Mouse (Mus musculus) liver, embryonic 11.5 days (tissue): ENCODE measurements at regions not wholly inside any gene's neighbourhood (a gene's known extent, or its start where the extent isn't known, plus 50 kb on each side); places are given as distances from the start of the nearest gene placed in this dataset.

Experiments
- ATAC-seq: fragments of 200-750 bp; cut with Nextera tagmentation; replicated peaks from 2 replicates; pipeline ENCODE4 v1.8.0; 2017; ENCODE audit warnings: moderate number of reproducible peaks, mild to moderate bottlenecking, moderate TSS enrichment, moderate library complexity; ENCODE audit not compliant: low FRiP score
- DNase-seq: peaks from one replicate; pipeline ENCODE4 v3.0.0-alpha.2; 2017; ENCODE audit warnings: low spot score
- H3K27ac ChIP-seq: fragments of 300-500 bp; sonication (generic); 2 replicates; pipeline ENCODE4 v1.5.1; 2014; ENCODE audit warnings: mild to moderate bottlenecking, low read depth, low read length, control low read depth
- H3K27me3 ChIP-seq: fragments of 300-500 bp; sonication (generic); replicated peaks from 2 replicates; pipeline ENCODE4 v1.6.1; 2014; ENCODE audit warnings: low read length, mixed read lengths; ENCODE audit not compliant: control insufficient read depth, insufficient read depth
- H3K36me3 ChIP-seq: fragments of 300-500 bp; sonication (generic); 2 replicates; pipeline ENCODE4 v1.6.1; 2014; ENCODE audit warnings: mild to moderate bottlenecking, low read length, moderate library complexity, mixed read lengths; ENCODE audit not compliant: control insufficient read depth, insufficient read depth
- H3K4me1 ChIP-seq: fragments of 300-500 bp; sonication (generic); replicated peaks from 2 replicates; pipeline ENCODE4 v1.6.1; 2014; ENCODE audit warnings: low read length, mixed read lengths; ENCODE audit not compliant: control insufficient read depth, insufficient read depth
- H3K4me2 ChIP-seq: fragments of 300-500 bp; sonication (generic); 2 replicates; pipeline ENCODE4 v1.6.1; 2014; ENCODE audit warnings: mild to moderate bottlenecking, control low read depth, moderate library complexity
- H3K4me3 ChIP-seq: fragments of 300-500 bp; sonication (generic); 2 replicates; pipeline ENCODE4 v1.5.1; 2014; ENCODE audit warnings: low read depth, low read length, control low read depth
- H3K9ac ChIP-seq: fragments of 300-500 bp; sonication (generic); 2 replicates; pipeline ENCODE4 v1.6.1; 2014; ENCODE audit warnings: low read depth, low read length, control low read depth
- H3K9me3 ChIP-seq: fragments of 300-500 bp; sonication (generic); 2 replicates; pipeline ENCODE4 v1.6.1; 2016; ENCODE audit warnings: low read length, inconsistent platforms, mixed read lengths; ENCODE audit not compliant: control insufficient read depth
- WGBS: fragments of 180-500 bp; shearing (Covaris S2); extraction: QIAGEN DNeasy Blood & Tissue Kit; methylation state at CpG from one replicate; pipeline ENCODE4 v1.1.7; 2014; 5-methylcytosine and 5-hydroxymethylcytosine counted together

- ATAC-seq (no peak), DNase-seq (no peak)
- Histone ChIP-seq H3K36me3 (no peaks in the 10 kb centered on the region), H3K9ac (no peak overlapping the region), H3K4me3 (no peak overlapping the region), H3K4me1 (no peaks in the 10 kb centered on the region), H3K4me2 (no peak overlapping the region), H3K27me3 (no peaks in the 10 kb centered on the region), H3K9me3 (no peaks in the 10 kb centered on the region), H3K27ac (no peak overlapping the region)
- 66% methylated on average over 9 of the region's 9 CpGs for WGBS
Measured at GRCm38 (mm10) chr9:104496220-104496619, 50.9 kb upstream of the Cpne4 start.

GRCm38 (mm10) chr9:104490696-104491095 lies 56.4 kb upstream of the Cpne4 start:
- DNase-seq (no peak), ATAC-seq (no peak)
- Histone ChIP-seq H3K27ac (no peak overlapping the region), H3K9me3 (no peaks in the 10 kb centered on the region), H3K4me2 (no peak overlapping the region), H3K4me3 (no peak overlapping the region), H3K36me3 (no peaks in the 10 kb centered on the region), H3K4me1 (no peaks in the 10 kb centered on the region), H3K9ac (no peak overlapping the region), H3K27me3 (no peaks in the 10 kb centered on the region)

- H3K27ac ChIP-seq: no peak overlapping the region
- no peak for DNase-seq
- no peak for ATAC-seq
- H3K4me3 ChIP-seq: no peak overlapping the region
- no peak overlapping the region for H3K9ac ChIP-seq
- WGBS: 68% methylated on average over 6 of the region's 6 CpGs
- no peaks in the 10 kb centered on the region for H3K36me3 ChIP-seq
- H3K27me3 ChIP-seq: no peaks in the 10 kb centered on the region
- H3K4me1 ChIP-seq: no peaks in the 10 kb centered on the region
- no peak overlapping the region for H3K4me2 ChIP-seq
- no peaks in the 10 kb centered on the region for H3K9me3 ChIP-seq
Measured at GRCm38 (mm10) chr9:104489383-104489782, 57.7 kb upstream of the Cpne4 start.

GRCm38 (mm10) chr9:104482440-104482839 lies 64.6 kb upstream of the Cpne4 start:
- Histone ChIP-seq H3K4me3 (no peak overlapping the region), H3K4me2 (no peak overlapping the region), H3K27ac (no peak overlapping the region), H3K4me1 (no peaks in the 10 kb centered on the region), H3K9ac (no peak overlapping the region), H3K27me3 (no peaks in the 10 kb centered on the region), H3K36me3 (no peaks in the 10 kb centered on the region), H3K9me3 (no peaks in the 10 kb centered on the region)
- 70% methylated on average over 5 of the region's 5 CpGs for WGBS
- ATAC-seq (no peak), DNase-seq (no peak)

GRCm38 (mm10) chr9:104480683-104481082 lies 66.4 kb upstream of the Cpne4 start:
- Histone ChIP-seq H3K9me3 (no peaks in the 10 kb centered on the region), H3K27me3 (no peaks in the 10 kb centered on the region), H3K9ac (no peak overlapping the region), H3K4me2 (no peak overlapping the region), H3K4me1 (no peaks in the 10 kb centered on the region), H3K36me3 (no peaks in the 10 kb centered on the region), H3K4me3 (no peak overlapping the region), H3K27ac (no peak overlapping the region)
- WGBS: 44% methylated on average over 1 of the region's 1 CpGs
- no peak for ATAC-seq
- DNase-seq: no peak

- H3K9ac ChIP-seq: no peak overlapping the region
- no peaks in the 10 kb centered on the region for H3K9me3 ChIP-seq
- DNase-seq: no peak
- H3K27ac ChIP-seq: no peak overlapping the region
- H3K36me3 ChIP-seq: no peaks in the 10 kb centered on the region
- no peak overlapping the region for H3K4me3 ChIP-seq
- H3K4me1 ChIP-seq: no peaks in the 10 kb centered on the region
- WGBS: 68% methylated on average over 4 of the region's 4 CpGs
- H3K4me2 ChIP-seq: no peak overlapping the region
- no peaks in the 10 kb centered on the region for H3K27me3 ChIP-seq
- no peak for ATAC-seq
Measured at GRCm38 (mm10) chr9:104474831-104475230, 72.3 kb upstream of the Cpne4 start.

GRCm38 (mm10) chr9:104467238-104467637 lies 79.8 kb upstream of the Cpne4 start:
- Histone ChIP-seq H3K4me1 (no peaks in the 10 kb centered on the region), H3K4me2 (no peak overlapping the region), H3K9me3 (no peaks in the 10 kb centered on the region), H3K4me3 (no peak overlapping the region), H3K36me3 (no peaks in the 10 kb centered on the region), H3K27me3 (no peaks in the 10 kb centered on the region), H3K9ac (no peak overlapping the region), H3K27ac (no peak overlapping the region)
- WGBS: 75% methylated on average over 1 of the region's 1 CpGs
- DNase-seq: no peak
- ATAC-seq: no peak

GRCm38 (mm10) chr9:104463701-104464100 lies 83.4 kb upstream of the Cpne4 start:
- no peak overlapping the region for H3K9ac ChIP-seq

GRCm38 (mm10) chr9:104460133-104460532 lies 87.0 kb upstream of the Cpne4 start:
- no peak overlapping the region for H3K9ac ChIP-seq
- no peaks in the 10 kb centered on the region for H3K27me3 ChIP-seq
- H3K27ac ChIP-seq: no peak overlapping the region
- H3K36me3 ChIP-seq: no peaks in the 10 kb centered on the region
- ATAC-seq (no peak), DNase-seq (no peak)
- no peaks in the 10 kb centered on the region for H3K9me3 ChIP-seq
- no peaks in the 10 kb centered on the region for H3K4me1 ChIP-seq
- no peak overlapping the region for H3K4me2 ChIP-seq
- H3K4me3 ChIP-seq: no peak overlapping the region

More at GRCm38 (mm10) chr9:104463701-104464100, 83.4 kb upstream of the Cpne4 start:
- Histone ChIP-seq H3K4me3 (no peak overlapping the region), H3K9me3 (no peaks in the 10 kb centered on the region), H3K4me2 (no peak overlapping the region), H3K36me3 (no peaks in the 10 kb centered on the region), H3K27ac (no peak overlapping the region), H3K27me3 (no peaks in the 10 kb centered on the region), H3K4me1 (no peaks in the 10 kb centered on the region)
- WGBS: 86% methylated on average over 4 of the region's 4 CpGs
- ATAC-seq (no peak), DNase-seq (no peak)
